11 mouse cellular contexts compared by ENCODE assay signal in the genomic region with DNA sequence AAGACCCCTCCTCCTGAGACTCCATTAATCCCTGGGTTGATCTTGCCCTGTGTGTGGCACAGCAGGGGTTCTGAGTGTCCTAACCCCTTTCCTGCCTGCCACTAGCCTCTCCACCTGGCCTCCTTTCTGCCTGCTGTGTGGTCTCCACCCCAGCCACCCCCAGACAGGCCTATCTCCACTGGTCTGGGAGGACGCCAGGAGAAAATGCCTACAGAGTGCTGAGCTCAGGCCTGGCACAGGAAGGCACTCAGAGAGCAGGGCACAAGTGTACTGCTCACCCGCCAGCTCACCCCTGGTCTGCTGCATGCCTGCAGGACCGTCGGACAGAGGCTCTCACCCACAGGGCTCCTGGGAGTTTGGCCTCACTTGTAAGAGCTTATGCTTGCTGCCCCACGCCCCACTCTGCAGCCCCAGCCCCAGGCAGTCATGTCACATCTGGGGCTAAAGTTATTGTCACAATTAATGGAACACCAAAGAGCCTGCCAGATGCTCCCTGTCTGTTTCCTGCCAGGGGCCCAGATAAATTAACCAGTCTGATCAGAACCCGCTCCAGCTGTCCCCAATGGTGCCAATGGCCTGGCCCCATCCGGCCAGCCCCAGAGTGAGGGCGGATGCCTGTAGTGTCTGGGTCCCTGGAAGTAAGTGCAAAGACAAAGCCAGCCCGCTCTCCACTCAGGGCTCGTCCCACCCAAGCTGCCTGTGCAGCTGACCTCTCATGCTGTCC. TPM values are rescaled to one million over a fixed set of nuclear protein-coding genes. Genes with fewer than 3 reads are reported as not detected.
DNase-seq lines count a peak whose midpoint lies in the region; ATAC-seq and TF ChIP-seq lines count a peak whose summit lies in the region.
"Had no signal": no experiment of that assay in that cellular context is flagged by ENCODE, and none has a peak within 500 bp of the region (broad histone marks: within the 10 kb centered on the region; RNA-seq: fewer than 3 reads in every experiment).

No protein-coding gene starts in this region.

- H3K27me3 ChIP-seq in heart, embryonic 15.5 days: peaks cover 96% of the 10 kb centered on the region
- H3K27me3 ChIP-seq in lung, postnatal 0 days (replicated peaks; ENCODE audit: insufficient read depth, low read length): 0 out of 2 replicates have a peak, but pooled peaks cover 3% of the 10 kb centered on the region

- H3K4me3 ChIP-seq in heart, embryonic 15.5 days: no peak overlapping the region
- H3K4me3 ChIP-seq in lung, postnatal 0 days (ENCODE audit: low read depth, low read length): no peak overlapping the region

- ATAC-seq in heart, embryonic 15.5 days (replicated peaks; ENCODE audit: insufficient number of reproducible peaks, insufficient read depth, low FRiP score, low read depth): peak; percentile 28; the same call in 1 of the 2 replicates
- ATAC-seq in lung, postnatal 0 days: no peak; the same call in 1 of the 2 replicates
- ATAC-seq: liver, postnatal 0 days had no signal

- TF ChIP-seq CTCF in lung, postnatal 0 days (IDR thresholded peaks at IDR 0.05): no peak

- no peaks in the 10 kb centered on the region for H3K9me3 ChIP-seq in heart, embryonic 15.5 days (replicated peaks)
- no peaks in the 10 kb centered on the region for H3K9me3 ChIP-seq in lung, postnatal 0 days (ENCODE audit: low read length)

- TF ChIP-seq EP300 in lung, postnatal 0 days (IDR thresholded peaks at IDR 0.05): no peak

- no peaks in the 10 kb centered on the region for H3K36me3 ChIP-seq in heart, embryonic 15.5 days
- no peaks in the 10 kb centered on the region for H3K36me3 ChIP-seq in lung, postnatal 0 days (ENCODE audit: insufficient read depth, low read length)

- no peak overlapping the region for H3K4me2 ChIP-seq in heart, embryonic 15.5 days
- no peak overlapping the region for H3K4me2 ChIP-seq in lung, postnatal 0 days (replicated peaks; ENCODE audit: low read depth, low read length)

- no peak overlapping the region for H3K27ac ChIP-seq in heart, embryonic 15.5 days
- H3K27ac ChIP-seq in lung, postnatal 0 days (ENCODE audit: low read length): no peak overlapping the region

- no peaks in the 10 kb centered on the region; the same call in 1 of the 2 replicates for H3K4me1 ChIP-seq in heart, embryonic 15.5 days (replicated peaks)
- no peaks in the 10 kb centered on the region for H3K4me1 ChIP-seq in lung, postnatal 0 days (ENCODE audit: insufficient read depth, low read depth, low read length)

- DNase-seq in heart, adult 11 months: no peak
- peak; percentile 51 for DNase-seq in lung, postnatal 10 days
- no peak for DNase-seq in lung, postnatal 0 days (ENCODE audit: low spot score)
- peak; percentile 64 for DNase-seq in cerebellum, adult 8-10 months
- peak; percentile 61 for DNase-seq in heart, postnatal 4 days
- DNase-seq in thymus, postnatal 0 days (ENCODE audit: low spot score): no peak
- DNase-seq: kidney, adult 2 months; liver, postnatal 0 days; right cerebral cortex, postnatal 14 days had no signal

- WGBS in heart, embryonic 15.5 days: 38% methylated on average over 10 of the region's 10 CpGs
- WGBS in lung, postnatal 0 days: 36% methylated on average over 10 of the region's 10 CpGs

- no peak overlapping the region for H3K9ac ChIP-seq in heart, embryonic 15.5 days
- no peak overlapping the region for H3K9ac ChIP-seq in lung, postnatal 0 days (replicated peaks; ENCODE audit: low read depth)
- H3K9ac ChIP-seq: liver, postnatal 0 days had no signal

RNA-seq across cellular contexts. Expression of a gene that starts 7.2 kb away (rescaled TPM):
- polyA plus RNA-seq in heart, embryonic 15.5 days (2015; fragmentation: Nextera tagmentation; extraction: Ambion mirVana): 0.04 and 0.08 TPM in 2 replicates
- polyA plus RNA-seq in lung, postnatal 0 days (2015; fragmentation: Nextera tagmentation; extraction: Ambion mirVana): 0.04 and 0.12 TPM in 2 replicates
- total RNA-seq in heart, postnatal 4 days (2021): not detected
- 0.08 TPM in 2 replicates for polyA plus RNA-seq in thymus, postnatal 0 days (2015; fragmentation: Nextera tagmentation; extraction: Ambion mirVana)
- total RNA-seq: hematopoietic stem cell, adult 5-6 weeks had no signal

RNA-seq across cellular contexts. Expression of a gene that starts 50.8 kb away (rescaled TPM):
- polyA plus RNA-seq in heart, embryonic 15.5 days (2015; fragmentation: Nextera tagmentation; extraction: Ambion mirVana): 30.7 and 36.8 TPM in 2 replicates
- polyA plus RNA-seq in lung, postnatal 0 days (2015; fragmentation: Nextera tagmentation; extraction: Ambion mirVana): 39.4 and 41.2 TPM in 2 replicates
- total RNA-seq in heart, postnatal 4 days (2021): 10 to 100 TPM; 14.5 to 14.7 TPM
- polyA plus RNA-seq in thymus, postnatal 0 days (2015; fragmentation: Nextera tagmentation; extraction: Ambion mirVana): 98.7 and 110 TPM in 2 replicates
- total RNA-seq: hematopoietic stem cell, adult 5-6 weeks had no signal

RNA-seq across cellular contexts. Expression of a gene that starts 56.6 kb away (rescaled TPM):
- 23.8 and 32.9 TPM in 2 replicates for polyA plus RNA-seq in heart, embryonic 15.5 days (2015; fragmentation: Nextera tagmentation; extraction: Ambion mirVana)
- polyA plus RNA-seq in lung, postnatal 0 days (2015; fragmentation: Nextera tagmentation; extraction: Ambion mirVana): 29.3 and 30.9 TPM in 2 replicates
- total RNA-seq in heart, postnatal 4 days (2021): 10 to 100 TPM; 11.5 to 13.8 TPM
- 75.3 and 77.9 TPM in 2 replicates for polyA plus RNA-seq in thymus, postnatal 0 days (2015; fragmentation: Nextera tagmentation; extraction: Ambion mirVana)

Comparison
In these comparisons a context has a peak if more than half of its experiments do, and no peak if none do; other contexts are left out.
1. DNase-seq: peak in lung, postnatal 10 days (single experiment), cerebellum, adult 8-10 months (single experiment) and heart, postnatal 4 days (single experiment); none in heart, adult 11 months (single experiment), lung, postnatal 0 days (single experiment) and thymus, postnatal 0 days (single experiment).